Mouse (Mus musculus) heart, adult 8-10 months (tissue): Measurements from ENCODE around the gene Rfx7. TPM values are rescaled to one million over a fixed set of nuclear protein-coding genes. Genes with fewer than 3 reads are reported as not detected.

Experiments used
- DNase-seq: peaks from one replicate; pipeline ENCODE4 v3.0.0; 2022; ENCODE audit warnings: low spot score
- total RNA-seq, 4 experiments: library from RNA; stranded (reverse); gene quantifications; 2 replicates each; pipeline ENCODE4 v1.2.4; 2022

The Rfx7 gene
- 1 to 10 TPM; 7.4 to 8.9 (median 8.7) TPM for total RNA-seq

DNA sequence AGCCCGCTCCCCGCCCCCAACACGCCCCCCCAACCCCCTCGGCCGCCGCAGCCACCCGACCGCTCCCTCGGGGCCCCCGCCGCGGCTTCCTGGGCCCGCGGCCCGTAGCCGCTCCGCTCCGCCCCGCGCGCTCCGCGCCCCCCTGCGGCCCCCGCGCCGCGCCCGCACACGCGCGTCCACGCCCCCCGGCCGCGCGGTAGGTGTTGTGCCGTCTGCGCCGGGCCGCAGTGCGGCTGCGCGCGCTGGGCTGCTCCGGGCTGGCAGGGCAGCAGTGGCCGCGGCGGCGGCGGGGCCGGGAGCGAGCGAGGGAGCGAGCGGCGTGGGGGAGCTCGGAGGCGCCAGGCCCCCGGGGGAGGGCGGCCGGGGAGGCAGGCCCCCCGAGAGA, at the start of gene Rfx7:
Gene Rfx7 (plus strand): TSS at position 245 of the 385 bp plus-strand sequence.
- DNase-seq = peak; percentile 38

DNA sequence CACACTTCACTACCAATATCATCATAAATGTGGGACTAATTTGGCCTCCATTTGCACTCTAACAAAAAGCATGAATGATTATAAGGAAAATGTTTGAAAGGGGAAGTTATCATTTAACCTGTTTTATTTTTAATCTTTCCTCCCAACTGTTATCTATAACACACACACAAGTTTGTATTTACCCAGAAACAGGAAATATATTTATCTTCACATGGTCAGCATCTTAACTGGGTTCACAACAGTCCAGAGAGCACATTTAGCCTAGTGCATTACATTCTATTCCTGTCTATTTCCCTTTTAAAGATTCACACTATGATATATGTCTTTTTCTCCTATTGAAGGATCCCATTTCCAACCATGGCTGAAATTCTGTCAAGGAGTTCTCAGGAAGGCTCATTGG, 43.5 kb upstream of the Rfx7 start:
- DNase-seq = no peak

DNA sequence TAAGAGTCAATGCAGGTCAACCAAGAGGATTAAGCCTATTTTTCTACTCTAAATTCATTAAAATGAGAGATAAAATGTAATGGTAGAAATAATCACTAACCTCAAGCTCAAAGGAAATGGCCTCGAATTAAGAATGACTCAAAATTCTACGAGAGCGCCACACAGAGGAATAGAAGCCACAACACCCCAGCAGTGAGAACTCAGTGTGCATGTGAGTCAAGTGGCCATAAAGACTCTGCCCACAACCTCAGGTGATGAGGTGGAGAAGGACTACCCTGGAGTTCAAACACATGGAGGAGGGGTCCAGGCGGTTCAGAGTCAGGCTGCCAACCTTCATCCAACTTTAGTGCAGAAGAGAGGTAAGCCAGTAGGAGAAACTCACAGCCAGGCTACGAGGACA, 42.9 kb upstream of the Rfx7 start:
- DNase-seq = no peak

DNA sequence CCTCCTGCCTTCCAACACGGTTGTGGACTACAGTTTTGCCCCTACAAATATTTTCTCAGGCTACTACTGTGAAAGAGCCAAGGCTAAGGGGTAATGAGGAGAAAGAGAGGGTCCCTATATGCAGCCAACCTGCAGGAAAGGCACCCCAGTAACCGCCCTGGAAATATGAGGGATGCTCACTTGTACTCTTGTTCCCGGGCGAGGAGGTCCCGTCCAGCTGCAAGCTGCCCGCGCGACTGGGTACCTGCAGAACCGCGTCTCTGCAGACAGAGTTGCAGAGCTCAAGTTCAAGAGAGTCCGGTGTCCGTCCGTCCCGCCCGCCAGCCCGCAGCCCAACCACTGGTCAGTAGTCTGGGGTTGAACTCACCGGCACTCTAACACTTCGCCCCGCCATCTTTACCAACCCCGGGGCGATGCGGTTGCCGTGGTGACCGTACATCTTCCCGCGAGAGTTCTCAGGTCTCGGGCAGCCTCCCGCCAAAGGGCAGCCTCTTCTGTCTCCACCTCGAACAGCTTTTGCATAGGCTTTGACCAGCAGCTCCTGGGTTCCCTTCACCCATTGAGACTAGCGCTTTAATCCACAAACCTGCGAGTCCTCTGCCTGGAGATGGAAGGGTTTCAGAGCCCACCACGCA, 40.4 kb upstream of the Rfx7 start:
- peak; percentile 87 for DNase-seq

DNA sequence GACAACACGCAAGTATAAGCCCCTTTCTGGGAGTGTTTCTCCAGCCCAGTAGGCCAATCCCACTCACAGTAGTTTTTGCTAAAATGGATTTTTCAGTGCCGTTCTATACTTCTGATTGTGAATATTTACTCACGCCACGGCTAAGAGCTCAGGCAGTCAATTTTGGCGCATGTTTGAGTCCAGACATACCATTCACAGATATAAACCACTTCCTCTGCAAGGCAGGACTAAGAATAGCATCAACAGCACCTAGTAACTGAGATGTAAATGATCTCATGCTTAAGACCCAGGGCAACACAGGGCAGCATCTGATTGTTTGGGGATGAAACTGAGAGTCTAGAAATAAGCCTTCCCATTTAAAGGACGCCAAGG, 39.9 kb upstream of the Rfx7 start, which contains the start of gene Tex9:
Gene Tex9 (minus strand): TSS at position 19 of the 372 bp plus-strand sequence.
- no peak for DNase-seq

DNA sequence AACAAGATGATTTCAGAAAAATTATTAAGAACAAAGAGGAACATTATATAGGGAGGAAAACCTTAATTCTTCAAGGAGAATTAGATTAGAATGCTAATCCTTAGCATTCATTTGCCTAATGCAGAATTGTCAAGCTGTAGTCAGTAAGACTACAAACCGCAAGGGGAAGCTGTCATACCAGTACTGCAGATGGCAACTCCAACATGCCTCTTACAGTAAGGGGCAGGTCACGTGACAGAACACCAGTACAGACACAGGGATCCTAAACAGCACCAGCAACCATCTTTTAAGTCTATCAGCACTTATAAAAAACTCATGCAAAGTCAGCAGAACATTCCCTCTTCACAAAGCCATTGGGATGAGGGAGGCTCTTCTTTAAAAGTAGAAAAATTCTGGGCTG, 38.6 kb upstream of the Rfx7 start:
- no peak for DNase-seq

DNA sequence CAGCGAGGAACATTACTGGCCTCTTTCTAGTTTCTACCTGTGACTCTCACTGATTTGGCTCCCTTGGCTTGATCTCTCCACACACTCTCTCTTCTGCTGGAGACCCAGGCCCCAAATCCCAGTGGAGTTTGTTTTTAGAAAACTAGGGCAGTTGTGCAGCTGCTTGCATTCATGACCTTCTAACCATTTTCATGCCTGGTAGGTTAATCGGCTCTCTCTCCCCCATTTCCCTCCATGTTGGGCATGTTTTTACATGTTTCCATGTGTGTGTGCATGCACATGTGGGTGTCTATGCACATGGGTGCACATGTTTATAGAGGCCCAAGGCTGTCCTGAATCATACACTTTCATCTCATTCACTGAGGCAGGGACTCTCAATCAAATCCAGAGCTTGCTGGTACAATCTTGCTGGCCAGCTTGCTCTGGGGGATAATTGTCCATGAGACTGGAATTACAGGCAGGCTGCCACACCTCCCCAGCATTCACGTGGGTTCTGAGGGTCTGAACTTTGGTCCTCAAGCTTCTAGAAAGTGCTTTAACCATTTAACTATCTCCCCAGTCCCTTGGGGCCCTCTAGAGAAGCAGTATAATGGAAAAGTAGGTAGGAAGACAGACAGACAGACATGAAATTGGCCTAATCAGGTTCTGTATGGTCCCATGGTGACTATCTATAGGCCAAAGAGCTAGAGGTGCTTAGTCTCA, 37.9 kb upstream of the Rfx7 start:
- no peak for DNase-seq

DNA sequence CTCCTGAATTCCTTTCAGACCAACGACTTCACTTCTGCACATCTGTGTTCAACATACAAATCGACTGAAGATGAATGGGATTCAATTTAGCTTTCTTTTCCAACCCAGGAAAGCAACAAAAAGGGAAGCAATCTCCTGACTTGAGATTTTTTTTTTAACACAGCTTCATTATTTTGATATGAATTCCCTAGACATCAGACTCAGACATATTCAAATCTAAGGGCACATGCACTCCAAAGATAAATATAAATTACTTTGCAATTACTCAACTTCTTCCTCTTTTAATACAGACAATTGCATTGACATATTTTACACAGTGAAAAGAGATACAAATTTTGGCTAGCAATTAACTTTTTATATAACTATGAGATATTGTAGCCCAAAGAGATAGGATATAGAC, 35.3 kb upstream of the Rfx7 start:
- DNase-seq = no peak

DNA sequence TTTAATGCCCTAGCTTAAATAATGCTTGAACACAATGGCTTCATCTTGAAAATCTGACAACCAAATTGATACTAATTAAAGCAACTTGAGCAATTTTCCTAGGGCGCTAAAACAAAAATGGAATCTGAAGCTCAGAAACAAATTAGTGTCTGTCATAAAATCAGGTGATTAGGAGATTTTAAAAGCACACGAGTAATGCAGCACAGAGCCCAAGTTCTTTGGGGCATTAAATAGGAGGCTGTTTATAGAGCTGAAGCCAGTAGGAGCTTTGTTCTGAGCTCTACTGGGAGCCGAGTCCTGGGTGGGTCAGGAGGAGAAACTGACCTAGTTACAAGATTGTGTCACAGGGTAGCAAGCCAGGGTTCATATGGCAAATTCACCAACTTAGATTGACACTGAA, 34.9 kb upstream of the Rfx7 start:
- no peak for DNase-seq

DNA sequence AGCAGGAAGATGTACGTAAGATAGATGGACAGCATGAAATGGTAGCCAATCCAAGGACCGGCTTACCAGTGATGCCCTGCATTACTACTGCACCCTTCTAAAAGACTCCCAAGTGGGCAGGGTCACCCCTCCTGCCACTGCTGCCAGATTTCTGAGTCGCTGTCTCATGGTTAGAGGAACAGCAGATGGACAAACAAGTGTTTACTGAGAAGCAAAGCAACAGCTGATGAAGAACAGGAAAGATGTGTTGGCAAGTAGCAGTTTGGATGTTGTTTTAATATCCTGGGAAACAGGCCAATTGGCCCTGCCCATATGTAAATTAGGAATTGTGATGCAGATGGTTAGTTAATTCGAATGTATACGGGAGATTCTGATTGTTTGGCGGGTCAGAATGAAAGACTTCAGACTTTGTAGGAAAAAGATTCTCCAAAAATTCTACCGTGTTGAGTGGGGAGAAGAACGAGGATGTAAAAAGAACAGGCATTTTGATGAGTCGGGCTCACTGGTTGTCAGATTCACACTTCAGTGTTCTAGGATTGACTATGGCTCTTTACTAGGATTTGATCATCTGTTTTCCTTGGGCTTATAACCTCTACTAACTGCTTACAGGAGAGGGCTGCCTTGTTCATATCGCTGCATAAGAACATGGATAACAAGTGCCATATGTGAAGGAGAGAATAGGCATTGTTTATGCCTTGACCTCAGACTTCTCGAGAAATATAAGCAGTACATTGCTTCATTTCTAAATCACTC, 19.6 kb upstream of the Rfx7 start:
- DNase-seq = no peak

DNA sequence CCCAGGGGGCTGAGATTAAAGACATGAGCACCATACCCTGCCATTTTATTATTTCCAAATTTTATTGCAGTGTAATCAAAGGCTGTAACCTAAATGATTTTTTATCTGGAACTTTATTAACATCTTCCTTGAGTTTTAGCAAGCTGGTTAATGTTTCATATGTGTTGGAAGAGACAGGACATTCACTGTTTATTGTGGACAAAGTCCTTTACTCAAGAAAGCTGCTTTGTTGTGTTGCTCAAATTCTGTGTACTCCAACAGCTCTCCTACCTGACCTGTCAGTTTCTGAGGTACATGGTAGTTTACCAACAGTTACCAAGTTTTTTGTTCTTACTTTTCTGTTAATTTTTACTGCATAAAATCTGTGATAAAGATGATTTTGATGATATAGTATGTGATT, 16.7 kb upstream of the Rfx7 start:
- DNase-seq = no peak

DNA sequence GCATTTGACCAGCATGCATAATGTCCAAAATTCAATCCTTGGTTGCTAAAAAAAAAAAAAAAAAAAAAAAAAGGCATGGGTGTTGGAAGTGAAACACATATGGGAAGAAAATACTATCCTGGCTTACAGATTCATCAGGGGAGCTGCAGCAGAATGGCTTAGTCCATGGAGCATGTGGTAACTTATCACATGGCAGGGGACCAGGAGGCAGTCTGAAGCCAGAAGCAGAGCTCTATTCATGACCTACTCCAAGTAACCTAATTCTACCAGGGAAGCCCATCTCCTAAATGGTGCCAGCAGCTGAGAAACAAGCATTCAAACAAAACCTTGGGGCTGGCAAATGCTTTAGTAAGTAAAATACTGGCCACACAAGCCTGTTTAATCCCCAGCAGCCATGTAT, 12.8 kb upstream of the Rfx7 start:
- DNase-seq = no peak

DNA sequence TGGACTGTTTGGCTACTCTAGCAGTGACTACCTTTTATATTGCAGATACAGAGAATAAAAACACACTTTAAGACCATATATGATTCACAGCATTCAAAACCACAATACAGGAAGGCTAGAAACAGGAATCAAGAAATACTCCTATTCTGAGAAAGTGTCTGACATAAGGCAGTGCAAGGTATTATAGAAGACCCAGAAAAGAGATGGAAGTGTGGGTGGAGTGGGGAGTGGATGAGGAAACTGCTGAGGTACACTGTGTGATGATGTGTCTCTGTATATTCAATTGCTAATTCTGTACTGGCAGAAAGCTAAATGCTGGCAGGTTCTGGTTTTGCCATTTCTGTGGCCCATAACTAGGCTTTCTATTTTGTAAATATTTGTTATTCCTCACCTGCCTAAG, 11.2 kb upstream of the Rfx7 start:
- DNase-seq = no peak

DNA sequence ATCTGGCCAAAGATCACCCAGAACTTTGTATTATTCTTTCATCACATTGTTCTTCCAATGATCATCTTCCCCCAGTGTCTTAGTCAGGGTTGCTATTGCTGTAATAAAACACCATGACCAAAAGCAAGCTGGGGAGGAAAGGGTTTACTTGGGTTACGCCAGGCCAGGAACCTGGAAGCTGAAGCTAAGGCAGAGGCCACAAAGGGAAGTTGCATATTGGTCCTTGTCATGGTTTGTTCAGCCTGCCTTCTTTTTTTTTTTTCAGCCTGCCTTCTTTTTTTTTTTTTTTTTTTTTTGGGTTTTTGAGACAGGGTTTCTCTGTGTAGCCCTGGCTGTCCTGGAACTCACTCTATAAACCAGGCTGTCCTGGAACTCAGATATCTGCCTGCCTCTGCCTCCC, 5.9 kb upstream of the Rfx7 start:
- no peak for DNase-seq

DNA sequence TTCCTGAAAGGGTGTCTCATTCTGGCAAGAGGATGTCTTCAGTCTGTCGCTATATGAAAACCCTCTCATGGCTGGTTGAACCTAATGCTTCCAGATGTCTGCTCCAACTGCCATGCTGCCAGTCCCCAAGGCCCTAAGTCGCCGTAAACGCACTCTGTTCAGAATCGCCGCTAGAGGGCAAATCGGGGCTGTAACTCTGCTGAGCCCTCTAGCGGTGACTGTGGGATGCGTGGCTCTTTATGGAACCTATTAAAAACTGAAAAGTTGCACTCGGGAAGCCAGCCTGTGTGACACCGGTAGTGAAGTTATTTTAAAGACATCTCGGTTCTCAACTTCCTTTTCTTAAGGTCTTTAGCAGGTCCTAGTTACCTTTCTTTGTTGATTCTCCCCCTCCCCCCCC, 1.8 kb upstream of the Rfx7 start:
- DNase-seq = peak; percentile 87

DNA sequence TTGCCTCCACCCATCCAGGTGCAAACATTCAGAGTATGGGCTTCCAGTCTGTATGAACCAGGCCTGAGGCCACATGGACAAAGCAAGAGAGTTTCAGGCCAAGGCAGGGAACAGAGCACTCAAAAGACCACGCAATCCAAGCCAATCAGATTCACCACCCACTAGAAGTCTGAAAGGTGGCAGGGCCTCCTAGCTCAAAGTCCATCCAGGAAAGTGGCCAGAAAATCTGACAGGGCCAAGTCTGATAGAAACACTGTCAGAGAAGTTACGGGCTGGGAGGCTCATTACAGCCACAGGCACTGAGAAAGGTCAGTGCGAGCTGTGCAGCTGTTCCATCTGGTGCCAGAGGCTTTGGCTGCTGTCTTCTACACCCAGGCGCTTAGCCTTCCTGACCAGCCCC, 1.2 kb upstream of the Rfx7 start:
- no peak for DNase-seq

DNA sequence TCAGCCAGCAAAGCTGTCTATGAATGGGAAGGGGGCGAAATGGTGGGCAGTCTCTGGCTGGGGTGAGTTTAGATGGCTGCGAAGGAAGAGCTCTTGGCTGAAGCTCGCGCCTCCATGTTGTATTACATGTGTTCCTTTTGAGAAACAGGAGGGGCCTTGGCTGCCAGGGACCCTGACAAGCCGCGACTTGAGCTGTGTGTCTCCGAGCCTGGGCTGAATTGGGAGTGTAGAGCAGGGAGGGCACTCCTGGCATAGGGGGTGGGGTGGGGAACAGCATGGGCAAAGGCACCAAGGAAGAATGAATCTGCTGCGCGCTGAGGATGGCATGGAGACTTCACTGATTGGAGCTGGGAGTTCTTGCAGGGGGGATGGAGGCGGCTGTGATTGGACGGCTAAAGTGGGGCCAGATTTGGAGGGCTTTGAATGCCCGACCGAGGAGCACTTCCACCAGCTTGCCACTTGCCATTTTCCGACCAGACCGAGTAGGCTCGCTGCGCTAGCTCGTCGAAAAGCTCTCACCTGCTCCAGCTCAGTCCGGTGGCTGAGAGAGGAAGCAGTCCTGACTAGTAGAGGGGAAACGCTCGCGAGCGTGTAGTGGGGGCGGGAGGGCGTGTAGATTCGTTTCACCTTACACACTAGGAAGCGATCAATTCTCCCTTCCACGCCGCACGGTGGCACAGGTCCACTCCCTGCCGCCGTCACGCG, 597 bp upstream of the Rfx7 start:
- peak; percentile 73 for DNase-seq

DNA sequence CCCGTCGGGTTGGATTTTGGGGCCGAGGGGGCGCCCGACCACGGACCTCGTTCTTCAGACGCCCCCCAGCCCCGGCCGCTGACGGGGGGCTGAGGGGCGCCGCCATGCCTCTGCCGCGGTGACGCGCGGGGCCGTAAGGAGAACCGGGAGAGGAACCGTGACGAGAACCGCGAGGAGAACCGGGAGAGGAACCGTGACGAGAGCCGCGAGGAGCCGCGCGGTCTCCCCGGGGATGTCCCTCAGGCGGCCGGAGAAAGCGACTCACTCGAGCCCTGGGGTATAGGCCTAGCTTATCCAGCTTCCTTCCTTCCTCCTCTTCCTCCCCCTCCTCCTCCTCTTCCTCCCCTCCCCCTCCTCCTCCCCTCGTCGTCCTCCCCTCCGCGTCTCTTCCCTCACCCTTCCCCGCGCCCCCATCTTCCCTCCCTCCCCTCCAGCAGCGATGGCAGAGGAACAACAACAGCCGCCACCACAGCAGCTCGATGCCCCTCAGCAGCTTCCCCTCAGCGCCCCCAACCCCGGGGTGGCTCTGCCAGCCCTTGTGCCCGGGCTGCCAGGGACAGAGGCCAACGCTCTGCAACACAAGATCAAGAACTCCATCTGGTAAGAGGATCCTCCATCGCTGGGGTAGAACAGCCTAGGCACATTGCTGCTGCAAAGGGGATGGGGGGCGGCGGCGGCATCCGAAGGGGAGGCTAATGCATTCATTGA, 495 bp downstream of the Rfx7 start:
- DNase-seq = peak; percentile 21

DNA sequence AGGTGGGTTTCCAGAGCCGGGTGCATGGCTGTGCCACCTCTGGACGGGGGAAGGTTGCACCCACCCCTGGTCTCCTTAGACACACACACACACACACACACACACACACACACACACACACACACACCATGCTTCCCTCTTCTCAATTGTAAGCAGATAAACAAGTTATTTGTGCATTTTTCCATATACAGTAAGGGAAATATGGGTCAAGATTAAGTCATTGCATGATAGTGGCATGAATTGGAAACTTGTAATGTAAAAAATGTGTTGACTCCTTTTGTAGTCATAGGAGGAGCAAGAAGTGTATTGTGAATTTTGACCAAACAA, 1.0 kb downstream of the Rfx7 start:
- no peak for DNase-seq

DNA sequence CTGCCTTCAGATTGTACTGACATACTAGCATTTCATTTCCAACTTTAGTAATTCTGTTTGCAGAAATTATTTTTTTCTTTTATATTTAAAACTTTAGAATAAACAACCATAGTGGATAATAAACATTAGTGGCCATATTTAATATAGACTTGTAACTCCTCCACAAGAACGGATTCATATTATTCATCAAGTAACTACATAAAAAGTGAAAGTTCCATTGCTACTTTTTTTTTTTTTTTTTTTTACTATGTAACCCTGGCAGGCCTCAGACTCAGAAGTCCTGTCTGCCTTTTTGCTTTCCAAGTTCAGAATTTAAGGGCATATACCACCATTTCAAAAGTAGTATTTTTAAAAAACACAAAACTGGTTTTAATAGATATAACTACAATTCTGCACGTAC, 2.9 kb downstream of the Rfx7 start:
- DNase-seq = no peak

DNA sequence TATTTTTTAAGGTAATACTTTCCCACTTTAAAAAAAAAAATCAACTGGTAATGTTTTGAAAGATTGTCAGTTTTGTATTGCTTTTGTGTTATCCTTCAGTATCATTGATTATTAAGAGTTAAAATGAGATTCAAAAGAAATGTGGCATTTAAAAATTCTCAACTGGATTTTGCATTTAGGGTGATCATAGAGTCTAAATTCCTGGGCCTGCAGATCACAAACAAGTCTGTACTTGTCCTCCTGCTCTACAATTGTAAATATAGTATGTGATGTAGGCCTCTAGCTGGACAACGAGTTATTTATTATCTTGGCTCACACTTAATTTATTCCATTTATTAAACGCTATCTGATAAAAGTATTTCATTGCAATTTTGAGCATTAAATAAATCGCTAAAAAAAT, 3.4 kb downstream of the Rfx7 start:
- DNase-seq = no peak

DNA sequence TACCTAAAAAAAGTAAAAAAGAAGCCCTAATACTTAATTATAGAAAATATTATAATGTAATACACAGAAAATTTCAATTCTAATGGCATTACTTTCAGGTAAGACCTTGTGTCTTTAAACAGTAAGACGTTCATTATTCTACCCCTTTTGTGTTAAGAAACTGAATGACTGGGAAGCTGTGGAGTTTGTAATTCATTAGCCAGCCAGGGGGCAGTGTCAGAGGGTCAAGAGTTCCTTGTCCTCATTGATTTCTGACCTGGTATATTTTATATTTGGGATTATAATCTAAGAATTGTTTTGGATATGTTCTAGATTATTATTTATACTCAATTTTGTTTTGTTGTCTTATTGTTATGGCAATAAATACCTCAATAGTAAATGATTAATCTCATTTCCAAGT, 5.0 kb downstream of the Rfx7 start:
- DNase-seq = no peak
